Mouse (Mus musculus) subcutaneous adipose tissue, adult 2 months (tissue): ENCODE data around the gene Ppara. TPM values are rescaled to one million over a fixed set of nuclear protein-coding genes. Genes with fewer than 3 reads are reported as not detected.

Experiments used
- polyA plus RNA-seq: library from polyadenylated mRNA; depleted of rRNA; stranded (reverse); fragments of >200 nt; gene quantifications from 2 replicates; pipeline ENCODE4 v1.2.3, GENCODE M21; 2012; ENCODE audit warnings: low replicate concordance; rRNA removed

Gene Ppara
- polyA plus RNA-seq, result 3.7 and 6.3 TPM in 2 replicates

GRCm38 (mm10) chr15:85734571-85735033 lies at the start of gene Ppara:
Gene Ppara, plus strand, starts transcription at chr15:85734983.

GRCm38 (mm10) chr15:85811535-85812277 lies 76.9 kb downstream of the Ppara start, which contains the start of gene Cdpf1:
Gene Cdpf1, minus strand, starts transcription at chr15:85811697.

GRCm38 (mm10) chr15:85821203-85822010 lies 86.6 kb downstream of the Ppara start, which contains the start of gene Pkdrej:
Gene Pkdrej, minus strand, starts transcription at chr15:85821734.

GRCm38 (mm10) chr15:85831954-85832590 lies 97.3 kb downstream of the Ppara start, which contains the start of gene Ttc38:
Gene Ttc38, plus strand, starts transcription at chr15:85832306.

Other genes with a start within 250 kb of the Ppara start
- not detected in 2 replicates for gene 7530416G11Rik, start 231.8 kb upstream of the Ppara start, polyA plus RNA-seq
- 0.13 and 6.0 TPM in 2 replicates for gene Wnt7b, start 152.5 kb upstream of the Ppara start, polyA plus RNA-seq
- gene Cdpf1, start 76.7 kb downstream of the Ppara start, polyA plus RNA-seq, result 39.6 and 77.1 TPM in 2 replicates
- gene Pkdrej, start 86.8 kb downstream of the Ppara start, polyA plus RNA-seq, result 0.06 and 1.2 TPM in 2 replicates
- gene Ttc38, start 97.3 kb downstream of the Ppara start, polyA plus RNA-seq, result 11.7 and 12.6 TPM in 2 replicates
- 2.2 and 5.8 TPM in 2 replicates for gene Gtse1, start 124.8 kb downstream of the Ppara start, polyA plus RNA-seq
- 27.9 and 49.0 TPM in 2 replicates for gene Trmu, start 144.3 kb downstream of the Ppara start, polyA plus RNA-seq